ENCODE assay signal across 16 mouse cellular contexts in genomic region chr15:86424971-86425370, GRCm38 (mm10).
"Had no signal": no experiment of that assay in that cellular context is flagged by ENCODE, and none has a peak within 500 bp of the region (broad histone marks: within the 10 kb centered on the region; RNA-seq: fewer than 3 reads in every experiment).

No protein-coding gene starts in this region.

- H3K4me1 ChIP-seq: midbrain, embryonic 15.5 days had no signal

- ATAC-seq: lung, postnatal 0 days; midbrain, embryonic 15.5 days had no signal

- H3K9me3 ChIP-seq: limb, embryonic 13.5 days; liver, embryonic 13.5 days; midbrain, embryonic 15.5 days; neural tube, embryonic 13.5 days had no signal

- H3K27ac ChIP-seq: layer of hippocampus, adult 2 months; limb, embryonic 13.5 days; liver, embryonic 13.5 days; midbrain, embryonic 15.5 days; neural tube, embryonic 13.5 days had no signal

- H3K9ac ChIP-seq: limb, embryonic 13.5 days; liver, embryonic 13.5 days; midbrain, embryonic 15.5 days; neural tube, embryonic 13.5 days had no signal

- H3K27me3 ChIP-seq: limb, embryonic 13.5 days; liver, embryonic 13.5 days; midbrain, embryonic 15.5 days; neural tube, embryonic 13.5 days had no signal

- H3K4me3 ChIP-seq: layer of hippocampus, adult 2 months; limb, embryonic 13.5 days; liver, embryonic 13.5 days; midbrain, embryonic 15.5 days; neural tube, embryonic 13.5 days had no signal

- H3K36me3 ChIP-seq: limb, embryonic 13.5 days; liver, embryonic 13.5 days; midbrain, embryonic 15.5 days; neural tube, embryonic 13.5 days had no signal

- H3K4me2 ChIP-seq: limb, embryonic 13.5 days; liver, embryonic 13.5 days; midbrain, embryonic 15.5 days; neural tube, embryonic 13.5 days had no signal

- DNase-seq: kidney, adult 18-20 months; kidney, postnatal 10 days; kidney, postnatal 4 days; liver, embryonic 13.5 days; lung, adult 18-20 months; lung, postnatal 4 days; retina, postnatal 1 day; right cerebral cortex, postnatal 4 days; spleen, adult 18-20 months; thymus, adult 18-20 months; thymus, postnatal 14 days had no signal
